Mouse (Mus musculus) layer of hippocampus, postnatal 25 days (tissue): ENCODE measurements around the gene Llph. TPM values are rescaled to one million over a fixed set of nuclear protein-coding genes. Genes with fewer than 3 reads are reported as not detected.
A peak's percentile ranks its signal among the peaks of the same experiment; 100 is the strongest.
"Not testable (repeated sequence)": the region's sequence is repeated elsewhere in the genome, so short reads cannot be mapped to it uniquely, and the experiment has no call there.

Experiments used
- DNase-seq, 2 experiments: peaks; one replicate each; pipeline ENCODE4 v3.0.0; 2022; ENCODE audit warnings: mixed read lengths in 2 of 2, low spot score in 1 of 2; ENCODE audit errors: extremely low spot score in 1 of 2
- total RNA-seq, 2 experiments: library from RNA; stranded (reverse); gene quantifications; 2 replicates each; pipeline ENCODE4 v1.2.3; 2021

The Llph gene
- total RNA-seq, 2 experiments from 2014 or later: 16.4 to 17.7 TPM

GRCm38 (mm10) chr10:120217099-120217498 is 9.8 kb upstream of the Llph start:
- not testable (repeated sequence) for DNase-seq

DNA sequence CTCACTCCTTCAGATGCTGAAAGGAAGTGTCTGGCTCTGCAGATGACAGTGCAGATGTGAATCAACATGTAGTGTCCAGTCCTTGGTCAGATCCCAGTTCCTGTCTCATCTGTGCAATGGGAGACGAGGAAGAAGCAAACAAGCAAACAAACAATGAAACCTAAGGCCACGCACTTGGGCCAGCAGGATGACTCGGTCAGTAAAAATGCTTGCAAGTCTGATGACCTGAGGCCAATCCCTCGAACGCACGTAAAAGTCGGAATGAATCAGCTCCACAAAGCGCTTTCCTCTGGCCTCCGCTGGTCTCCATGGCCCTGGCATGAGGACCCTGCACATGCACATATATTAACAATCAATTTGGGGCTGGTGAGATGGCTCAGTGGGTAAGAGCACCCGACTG is 7.9 kb upstream of the Llph start:
- DNase-seq: no peak

GRCm38 (mm10) chr10:120219578-120220359 is 7.1 kb upstream of the Llph start:
- DNase-seq: no peak

- no peak for DNase-seq
These were observed 6.1 kb upstream of the Llph start for GRCm38 (mm10) chr10:120220776-120221175.

- DNase-seq: peak; percentile 32 to 73
These were observed 4.8 kb downstream of the Llph start for GRCm38 (mm10) chr10:120231718-120232117.

DNA sequence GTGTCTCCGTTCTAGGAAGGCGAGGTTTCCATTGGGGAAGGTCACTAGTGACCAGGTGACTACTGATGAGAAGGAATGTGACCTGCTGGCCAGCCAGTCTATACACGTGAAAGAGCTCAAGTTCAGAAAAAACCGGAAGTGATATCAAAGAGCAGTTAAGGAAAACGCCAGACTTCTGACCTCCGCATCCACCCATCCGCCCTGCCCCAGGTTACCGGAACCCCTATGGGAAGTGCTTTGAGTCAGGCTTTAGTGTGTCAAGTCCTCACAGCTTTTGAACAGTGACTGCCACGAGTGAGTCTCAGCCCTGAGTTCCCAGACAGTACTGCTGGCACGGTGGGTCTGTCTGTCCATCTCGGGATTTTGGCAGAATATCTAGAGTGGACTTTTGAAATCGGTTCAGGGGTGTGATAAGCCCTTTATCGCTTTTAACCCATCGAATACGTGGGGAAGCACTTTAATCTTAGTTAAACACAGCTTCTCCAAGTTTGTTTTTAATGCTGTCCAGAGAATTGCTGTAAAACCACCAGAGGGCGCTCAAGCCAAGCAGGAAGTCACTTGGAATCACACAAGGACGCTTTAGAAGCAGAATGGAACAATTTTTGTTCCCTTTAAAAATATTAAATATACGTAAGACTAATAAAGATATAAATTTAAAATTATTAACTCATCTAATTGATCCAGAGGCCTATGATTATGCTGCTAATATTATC is 6.9 kb downstream of the Llph start:
- DNase-seq: peak in 1 of 2 experiments; percentile 69

- no peak for DNase-seq
These were observed 10.0 kb downstream of the Llph start for GRCm38 (mm10) chr10:120236855-120237254.

GRCm38 (mm10) chr10:120238241-120238640 is 11.4 kb downstream of the Llph start:
- no peak for DNase-seq

DNA sequence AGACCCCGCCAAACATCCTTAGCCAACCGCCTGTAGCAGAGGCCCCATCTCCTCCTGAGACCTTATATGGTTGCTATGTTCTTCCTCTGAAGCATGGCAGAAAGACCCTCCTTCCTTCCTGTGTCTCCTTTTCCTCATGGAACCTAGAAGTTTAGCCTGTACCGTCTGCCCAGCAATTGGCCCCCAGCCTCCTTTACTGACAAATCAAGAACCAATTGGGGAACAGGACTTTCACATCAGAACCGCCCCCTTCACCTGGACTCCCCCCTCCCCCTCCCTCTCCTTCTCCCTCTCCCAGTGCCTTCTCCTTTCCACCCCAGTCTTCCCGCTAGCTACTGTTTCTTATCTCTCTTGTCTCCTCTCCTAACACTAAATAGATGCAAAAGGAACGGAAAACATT is 12.6 kb downstream of the Llph start:
- no peak for DNase-seq

- DNase-seq: no peak
These were observed 15.6 kb downstream of the Llph start for GRCm38 (mm10) chr10:120242421-120242820.

- DNase-seq: no peak
These were observed 18.8 kb downstream of the Llph start for GRCm38 (mm10) chr10:120245681-120246080.

DNA sequence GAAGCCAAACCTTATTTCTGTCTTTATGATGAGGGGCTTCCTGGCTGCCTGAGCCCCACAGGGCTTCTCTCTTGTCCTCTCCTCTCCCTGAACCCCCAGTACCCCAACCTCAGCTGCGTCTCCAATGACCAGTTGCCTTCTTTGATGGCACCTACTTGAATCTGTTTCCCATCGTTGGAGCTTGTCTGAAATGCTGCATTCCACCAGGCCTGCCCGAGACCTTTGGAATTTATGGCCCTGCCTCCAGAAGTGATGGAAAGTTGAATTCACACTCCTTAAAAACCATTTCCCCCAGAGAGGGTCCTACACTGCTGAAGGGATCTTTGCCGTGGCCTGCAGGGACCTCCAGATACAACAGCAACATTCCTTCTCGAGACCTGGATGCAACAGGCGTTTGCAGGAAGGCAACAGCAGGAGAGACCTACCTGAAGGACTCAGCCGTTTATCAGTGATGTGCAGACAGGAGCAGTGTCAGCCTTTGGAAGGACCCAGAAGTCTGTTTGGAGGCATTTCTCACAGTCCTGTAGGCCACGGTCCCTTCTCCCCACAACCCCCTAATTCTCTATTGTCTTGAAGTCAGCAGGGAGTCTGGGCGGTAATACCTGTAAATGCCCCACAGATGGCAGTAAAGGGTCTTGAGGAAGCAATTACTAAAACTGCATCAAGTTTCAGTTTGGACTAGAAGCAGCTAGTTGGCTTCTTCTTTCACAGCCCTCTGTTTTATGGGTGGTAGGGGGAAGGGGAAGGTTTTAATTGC is 20.3 kb downstream of the Llph start:
- peak; percentile 11 to 16 for DNase-seq

- DNase-seq: no peak
These were observed 24.2 kb downstream of the Llph start for GRCm38 (mm10) chr10:120250911-120251683.

DNA sequence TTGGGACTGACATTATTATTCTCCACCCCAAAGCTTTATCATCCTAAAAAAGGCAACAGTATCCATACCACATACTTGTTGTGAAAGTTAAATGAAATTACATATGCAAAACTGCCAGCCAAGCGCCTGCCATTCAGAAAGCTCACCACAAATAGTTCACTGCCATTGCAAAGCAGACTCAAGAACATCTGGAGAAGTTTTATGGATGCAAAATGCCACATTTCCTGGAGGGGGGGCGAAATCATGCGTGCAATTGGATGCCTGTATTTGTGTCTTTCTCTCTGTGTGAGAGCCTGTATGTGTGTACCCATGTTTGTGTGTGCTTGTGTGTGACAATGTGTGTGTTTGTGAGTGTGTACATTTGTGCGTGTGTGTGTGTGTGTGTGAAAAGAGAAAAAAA is 24.9 kb downstream of the Llph start:
- no peak for DNase-seq

DNA sequence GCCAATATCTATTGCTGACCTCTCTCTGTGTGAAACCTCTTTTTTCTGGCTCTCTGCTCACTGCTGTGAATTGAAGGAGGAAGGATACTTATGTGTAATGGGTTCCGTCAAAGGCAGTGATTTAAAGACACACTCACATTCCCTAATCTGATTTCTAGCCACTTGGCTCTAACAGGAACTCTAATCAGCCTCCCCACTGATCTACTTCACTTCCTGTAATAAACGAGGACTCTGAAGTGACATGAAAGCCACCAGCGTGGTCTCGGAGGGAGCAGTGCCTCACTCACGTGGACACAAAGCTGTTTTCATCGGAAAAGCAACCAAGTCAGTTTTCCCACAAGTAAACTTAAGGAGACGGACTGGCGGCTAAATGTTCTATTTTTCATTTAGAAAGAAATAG is 25.9 kb downstream of the Llph start:
- DNase-seq: no peak

DNA sequence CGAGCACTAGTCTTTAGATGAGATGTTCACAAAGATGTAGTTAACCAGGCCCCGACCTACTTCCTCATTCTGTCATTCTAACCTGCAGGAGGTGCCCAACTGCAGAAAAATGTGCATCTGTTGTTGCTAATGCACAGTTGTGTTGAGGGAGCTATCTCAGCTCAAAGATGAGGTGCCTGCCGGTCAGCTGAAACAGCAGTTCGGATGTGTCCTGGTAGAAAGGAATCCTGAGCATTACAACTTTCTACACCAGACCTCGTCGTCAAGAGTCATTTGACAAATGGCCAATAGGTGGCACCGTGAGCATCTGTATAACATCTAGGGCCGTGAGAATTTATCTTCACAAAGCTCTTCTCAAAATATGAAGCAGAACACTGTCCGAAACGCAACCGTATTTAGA is 30.4 kb downstream of the Llph start:
- peak in 1 of 2 experiments; percentile 54 for DNase-seq

DNA sequence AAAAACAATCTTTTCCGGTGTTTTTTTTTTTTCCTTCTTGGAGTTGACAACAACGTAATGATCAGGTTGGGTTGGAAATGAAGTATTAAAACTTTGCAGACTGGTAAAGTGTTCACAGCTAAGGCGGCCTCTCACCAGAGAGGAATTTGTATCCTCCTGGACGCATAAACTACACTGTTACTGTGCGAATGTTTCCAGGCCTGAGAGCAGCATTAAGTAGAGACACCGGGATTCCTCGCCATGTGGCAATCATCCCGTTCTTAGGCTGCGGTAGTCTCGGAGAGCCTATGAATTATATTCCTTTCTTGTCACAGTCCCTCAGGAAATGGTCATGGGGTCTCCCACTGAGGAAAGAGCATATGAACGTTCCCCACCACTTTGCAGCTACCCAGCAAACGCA is 40.9 kb downstream of the Llph start:
- DNase-seq: no peak

DNA sequence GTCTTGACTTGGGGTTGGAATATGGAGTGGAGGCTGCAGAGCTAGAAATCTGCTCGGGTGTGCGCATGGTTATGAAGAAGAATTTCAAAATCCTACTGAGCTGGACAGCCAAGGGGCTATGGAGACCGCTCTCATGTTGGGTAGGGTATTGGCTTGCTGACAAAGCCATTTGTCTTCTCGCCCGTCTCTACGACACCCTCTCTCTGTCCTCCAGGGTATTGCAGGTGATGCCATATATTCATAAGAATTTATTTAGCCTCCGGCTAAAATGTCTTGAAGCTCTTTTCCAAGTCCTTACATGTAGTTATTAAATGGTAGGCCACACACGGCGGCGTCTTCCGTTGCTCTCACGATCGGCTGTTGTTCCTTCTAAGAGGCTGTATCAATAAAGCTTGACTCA is 43.1 kb downstream of the Llph start:
- DNase-seq: no peak

DNA sequence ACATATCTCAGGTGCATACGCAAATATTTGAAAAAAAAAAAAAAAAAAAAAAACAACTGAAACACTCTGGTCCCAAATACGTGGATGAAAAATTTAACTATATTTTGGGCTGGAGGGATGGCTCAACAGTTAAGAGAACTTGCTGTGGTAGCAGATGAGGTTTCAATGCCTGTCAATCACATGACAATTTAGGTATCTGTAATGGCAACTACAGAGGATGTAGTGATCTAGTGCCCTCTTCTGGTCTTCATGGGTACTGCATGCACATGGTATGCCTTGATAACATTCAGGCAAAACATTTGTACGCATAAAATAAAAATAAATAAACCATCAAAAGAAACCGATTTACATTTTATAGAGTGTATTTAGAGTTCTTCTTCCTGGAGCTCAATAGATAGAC is 43.9 kb downstream of the Llph start:
- peak in 1 of 2 experiments; percentile 68 for DNase-seq

DNA sequence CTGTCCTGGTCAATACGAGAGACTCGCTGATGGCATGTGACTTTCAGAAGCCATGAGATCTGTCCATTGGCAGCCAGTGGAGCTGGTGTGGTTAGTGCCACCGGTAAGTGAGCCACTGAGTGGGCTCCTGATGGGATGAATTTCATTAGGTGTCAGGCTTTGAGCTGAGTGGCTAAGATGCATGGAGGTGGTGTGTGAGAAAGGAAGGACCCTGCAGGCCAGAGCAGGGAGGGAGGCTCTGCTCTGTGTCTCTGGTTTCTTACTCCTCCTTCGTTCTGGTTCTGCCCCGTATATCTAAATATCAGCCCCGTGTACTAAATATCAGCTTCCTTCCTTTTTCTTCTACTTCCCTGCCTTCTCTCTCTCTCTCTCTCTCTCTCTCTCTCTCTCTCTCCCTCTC is 44.4 kb downstream of the Llph start:
- DNase-seq: no peak
